Mouse (Mus musculus): ENCODE measurements around the gene Man2b2. TPM values are rescaled to one million over a fixed set of nuclear protein-coding genes. Genes with fewer than 3 reads are reported as not detected.
A peak's percentile ranks its signal among the peaks of the same experiment; 100 is the strongest.
"Not testable (repeated sequence)": the region's sequence is repeated elsewhere in the genome, so short reads cannot be mapped to it uniquely, and the experiment has no call there.

The Man2b2 gene
- polyA plus RNA-seq, 1 experiment from 2014 or later: 17.2 TPM

DNA sequence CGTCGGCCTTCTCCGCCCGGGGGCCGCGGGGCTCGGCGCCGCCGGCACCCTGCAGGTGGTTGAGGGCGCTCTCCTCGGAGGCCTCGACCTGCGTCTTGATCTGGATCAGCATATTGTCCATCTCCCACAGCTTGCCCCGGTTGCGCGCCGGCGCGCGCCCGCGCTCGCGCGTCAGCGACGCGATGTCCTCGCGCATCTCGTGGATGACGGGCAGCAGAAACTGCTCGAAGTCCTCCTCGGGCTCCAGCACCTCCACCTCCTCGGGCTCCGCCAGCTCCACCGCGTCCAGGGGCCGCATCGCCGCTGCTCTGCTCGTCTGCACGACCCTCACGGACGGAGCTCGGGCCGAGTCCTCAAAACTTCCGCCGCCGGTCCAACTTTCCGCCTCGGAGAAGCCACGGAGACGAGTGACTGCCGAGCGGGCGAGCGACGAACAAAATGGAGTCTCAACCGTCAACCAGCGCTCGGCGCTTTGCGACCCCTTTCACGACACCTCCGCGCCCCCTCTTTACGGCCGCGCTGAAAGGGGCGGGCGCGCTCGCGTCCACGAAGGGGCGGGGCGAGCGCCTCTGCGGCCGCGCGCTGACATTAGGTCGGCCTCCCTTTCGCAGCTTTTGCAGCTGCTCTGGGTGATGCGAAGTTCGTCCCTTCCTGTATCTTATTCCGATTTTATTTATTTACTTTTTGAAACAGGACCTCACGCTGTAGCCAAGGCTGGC lies 34.0 kb downstream of the Man2b2 start, which contains the start of gene Mrfap1:
Gene Mrfap1 (minus strand): TSS at position 477 of the 719 bp plus-strand sequence.
- H3K27ac ChIP-seq (replicated peaks): peak within 1 kb of the TSS; percentile 96
- WGBS: under 1% methylated on average over 90 of the region's 90 CpGs
- not testable (repeated sequence) for H3K9me3 ChIP-seq; H3K27me3 ChIP-seq (replicated peaks)
- peak within 1 kb of the TSS; percentile 61 for H3K4me3 ChIP-seq
- H3K4me2 ChIP-seq: peak within 1 kb of the TSS; percentile 70
- peaks cover 13% of the 10 kb centered on the region for H3K4me1 ChIP-seq
- H3K36me3 ChIP-seq: peaks cover 20% of the 10 kb centered on the region
- H3K9ac ChIP-seq: peak within 1 kb of the TSS; percentile 88
- ATAC-seq (ENCODE audit: extremely low read depth, insufficient number of reproducible peaks, low FRiP score, low TSS enrichment): peak; percentile 68

DNA sequence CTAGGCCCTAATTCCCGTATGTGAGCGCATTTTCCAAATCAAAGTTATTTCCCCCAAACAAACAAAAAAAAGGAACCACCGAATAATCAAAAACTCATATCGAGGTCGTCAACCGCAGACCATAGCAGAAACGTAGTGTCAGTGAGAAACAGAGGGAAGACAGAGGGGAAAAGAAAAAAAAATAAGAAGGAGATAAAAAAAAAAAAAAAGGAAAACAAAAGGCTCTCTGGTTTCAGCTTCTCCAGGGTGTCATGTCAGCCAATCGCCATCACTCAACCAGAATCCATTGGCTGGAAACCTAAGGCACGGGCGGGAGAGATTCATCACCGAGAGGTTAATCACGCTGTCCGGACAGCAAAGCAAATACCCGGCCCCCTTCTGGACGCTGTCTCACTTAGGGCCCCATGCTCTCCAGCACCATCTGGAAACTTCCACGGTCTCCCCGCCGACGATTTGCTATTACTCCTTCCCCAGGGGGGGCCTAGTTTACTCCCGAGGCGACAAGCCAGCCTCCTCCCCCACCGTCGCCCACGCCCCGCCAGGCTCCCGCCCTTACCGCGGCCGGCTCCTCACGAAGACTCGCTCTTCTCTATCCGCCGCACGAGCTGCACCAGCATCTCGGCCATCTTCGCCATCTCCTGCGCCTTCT lies 34.7 kb downstream of the Man2b2 start:
- peak overlapping the region; percentile 88 for H3K9ac ChIP-seq
- peak overlapping the region; percentile 61 for H3K4me3 ChIP-seq
- not testable (repeated sequence) for H3K27me3 ChIP-seq (replicated peaks); H3K9me3 ChIP-seq
- ATAC-seq (ENCODE audit: extremely low read depth, insufficient number of reproducible peaks, low FRiP score, low TSS enrichment): peak; percentile 47; the same call in 1 of the 2 replicates
- peaks cover 20% of the 10 kb centered on the region for H3K36me3 ChIP-seq
- H3K4me1 ChIP-seq: peaks cover 13% of the 10 kb centered on the region
- H3K4me2 ChIP-seq: peak overlapping the region; percentile 70
- H3K27ac ChIP-seq (replicated peaks): peak overlapping the region; percentile 96
- WGBS: 2% methylated on average over 35 of the region's 37 CpGs

DNA sequence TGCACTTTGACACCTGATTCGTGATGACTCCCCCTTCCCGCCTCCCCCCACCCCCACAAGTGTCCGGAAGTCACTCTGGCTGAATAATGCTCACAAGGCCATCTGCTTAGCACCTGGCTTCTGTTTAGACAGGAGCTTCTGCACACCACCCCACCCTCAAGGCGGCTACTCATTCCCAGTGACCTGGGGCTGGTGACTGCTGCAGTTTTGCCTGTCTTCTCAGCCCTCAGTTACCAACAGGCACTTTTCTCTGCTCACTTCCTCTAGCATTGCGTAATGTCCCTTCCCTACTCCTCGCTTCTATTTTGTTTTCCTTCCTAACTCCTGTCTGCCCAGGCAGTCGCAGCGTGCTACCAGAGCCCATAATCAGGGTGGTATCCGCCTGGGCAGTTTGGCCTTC lies 38.6 kb downstream of the Man2b2 start:
- Histone ChIP-seq H3K9me3 (no peaks in the 10 kb centered on the region), H3K27ac (replicated peaks) (peak overlapping the region; percentile 48), H3K4me1 (peaks cover 9% of the 10 kb centered on the region), H3K27me3 (replicated peaks) (no peaks in the 10 kb centered on the region; the same call in 1 of the 2 replicates), H3K36me3 (peaks cover 20% of the 10 kb centered on the region), H3K9ac (no peak overlapping the region), H3K4me3 (no peak overlapping the region), H3K4me2 (no peak overlapping the region)
- WGBS: 69% methylated on average over 9 of the region's 9 CpGs
- ATAC-seq (ENCODE audit: extremely low read depth, insufficient number of reproducible peaks, low FRiP score, low TSS enrichment): no peak

DNA sequence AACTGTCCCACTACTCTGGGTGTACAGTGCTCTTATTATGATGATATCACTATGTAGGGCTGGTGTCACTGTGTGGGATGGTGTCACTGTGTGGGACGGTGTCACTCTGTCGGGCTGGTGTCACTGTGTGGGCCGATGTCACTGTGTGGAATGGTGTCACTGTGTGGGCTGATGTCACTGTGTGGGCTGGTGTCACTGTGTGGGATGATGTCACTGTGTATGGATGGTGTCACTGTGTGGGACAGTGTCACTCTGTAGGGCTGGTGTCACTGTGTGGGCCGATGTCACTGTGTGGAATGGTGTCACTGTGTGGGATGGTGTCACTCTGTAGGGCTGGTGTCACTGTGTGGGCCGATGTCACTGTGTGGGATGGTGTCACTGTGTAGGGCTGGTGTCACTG lies 44.4 kb downstream of the Man2b2 start:
- Histone ChIP-seq H3K4me3 (no peak overlapping the region), H3K9me3 (0 out of 2 replicates have a peak, but pooled peaks cover 4% of the 10 kb centered on the region), H3K9ac (no peak overlapping the region), H3K4me2 (no peak overlapping the region), H3K4me1 (no peaks in the 10 kb centered on the region), H3K27me3 (replicated peaks) (no peaks in the 10 kb centered on the region; the same call in 1 of the 2 replicates), H3K36me3 (no peaks in the 10 kb centered on the region), H3K27ac (replicated peaks) (no peak overlapping the region)
- WGBS: 88% methylated on average over 5 of the region's 5 CpGs
- no peak for ATAC-seq (ENCODE audit: extremely low read depth, insufficient number of reproducible peaks, low FRiP score, low TSS enrichment)

DNA sequence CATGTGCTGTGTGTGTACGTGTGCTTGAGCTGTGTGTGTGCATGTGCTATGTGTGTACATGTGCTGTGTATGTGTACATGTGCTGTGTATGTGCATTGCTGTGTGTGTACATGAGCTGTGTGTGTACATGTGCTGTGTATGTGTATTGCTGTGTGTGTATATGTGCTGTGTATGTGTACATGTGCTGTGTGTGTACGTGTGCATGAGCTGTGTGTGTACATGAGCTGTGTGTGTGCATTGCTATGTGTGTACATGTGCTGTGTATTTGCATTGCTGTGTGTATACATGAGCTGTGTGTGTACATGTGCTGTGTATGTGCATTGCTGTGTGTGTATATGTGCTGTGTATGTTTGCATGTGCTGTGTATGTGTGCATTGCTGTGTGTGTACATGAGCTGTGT lies 50.9 kb downstream of the Man2b2 start:
- H3K27ac ChIP-seq (replicated peaks): no peak overlapping the region
- no peaks in the 10 kb centered on the region for H3K27me3 ChIP-seq (replicated peaks)
- no peak overlapping the region for H3K4me3 ChIP-seq
- no peaks in the 10 kb centered on the region for H3K36me3 ChIP-seq
- ATAC-seq (ENCODE audit: extremely low read depth, insufficient number of reproducible peaks, low FRiP score, low TSS enrichment): no peak
- H3K9ac ChIP-seq: no peak overlapping the region
- 65% methylated on average over 2 of the region's 2 CpGs for WGBS
- H3K4me1 ChIP-seq: peaks cover 14% of the 10 kb centered on the region
- H3K9me3 ChIP-seq: peaks cover 13% of the 10 kb centered on the region
- H3K4me2 ChIP-seq: no peak overlapping the region

DNA sequence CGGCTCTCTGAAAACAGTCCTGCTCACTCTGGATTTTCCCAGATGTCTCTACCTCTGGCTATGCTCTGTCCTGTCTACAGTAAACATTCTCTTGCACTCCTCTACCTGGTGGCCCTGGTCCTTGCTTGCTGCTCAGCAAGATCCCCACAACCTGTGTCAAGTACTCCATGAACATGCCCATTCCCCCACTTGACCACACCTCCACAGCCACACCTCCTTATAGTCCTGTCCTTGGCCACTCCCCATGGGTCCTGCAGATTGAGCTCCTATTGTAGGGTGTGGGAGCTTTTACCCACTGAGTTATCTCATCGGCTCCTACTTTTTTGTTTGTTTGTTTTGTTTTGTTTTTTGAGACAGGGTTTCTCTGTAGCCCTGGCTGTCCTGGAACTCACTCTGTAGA lies 51.6 kb downstream of the Man2b2 start:
- Histone ChIP-seq H3K27me3 (replicated peaks) (no peaks in the 10 kb centered on the region), H3K4me3 (no peak overlapping the region), H3K36me3 (no peaks in the 10 kb centered on the region), H3K9me3 (peaks cover 12% of the 10 kb centered on the region), H3K27ac (replicated peaks) (no peak overlapping the region), H3K4me2 (no peak overlapping the region), H3K9ac (no peak overlapping the region), H3K4me1 (peaks cover 14% of the 10 kb centered on the region)
- no peak for ATAC-seq (ENCODE audit: extremely low read depth, insufficient number of reproducible peaks, low FRiP score, low TSS enrichment)
- 83% methylated on average over 1 of the region's 2 CpGs for WGBS

DNA sequence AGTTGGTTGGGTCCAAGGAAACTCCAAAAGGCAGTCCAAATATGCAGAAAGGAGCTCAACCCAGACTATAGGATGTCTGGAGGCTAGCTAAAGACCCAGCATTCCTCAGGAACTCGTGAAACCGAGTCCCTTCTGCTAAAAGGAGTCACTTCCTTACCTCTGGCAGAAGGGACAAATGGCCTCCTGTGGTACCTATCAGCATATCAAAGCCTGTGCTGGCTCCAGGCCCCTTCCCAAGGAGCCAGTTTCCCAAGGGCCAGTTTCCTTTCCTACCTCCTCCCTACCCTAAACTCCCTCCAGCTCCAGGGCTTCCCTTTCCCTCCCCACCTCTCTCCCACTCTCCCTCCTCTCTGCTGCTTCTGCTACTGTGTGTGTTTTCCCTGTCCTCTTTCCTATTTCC lies 53.3 kb downstream of the Man2b2 start:
- Histone ChIP-seq H3K27me3 (replicated peaks) (no peaks in the 10 kb centered on the region), H3K4me3 (no peak overlapping the region), H3K9me3 (peaks cover 12% of the 10 kb centered on the region), H3K4me1 (peaks cover 14% of the 10 kb centered on the region), H3K4me2 (no peak overlapping the region), H3K9ac (no peak overlapping the region), H3K27ac (replicated peaks) (no peak overlapping the region), H3K36me3 (no peaks in the 10 kb centered on the region)
- 7% methylated on average over 2 of the region's 2 CpGs for WGBS
- no peak for ATAC-seq (ENCODE audit: extremely low read depth, insufficient number of reproducible peaks, low FRiP score, low TSS enrichment)

DNA sequence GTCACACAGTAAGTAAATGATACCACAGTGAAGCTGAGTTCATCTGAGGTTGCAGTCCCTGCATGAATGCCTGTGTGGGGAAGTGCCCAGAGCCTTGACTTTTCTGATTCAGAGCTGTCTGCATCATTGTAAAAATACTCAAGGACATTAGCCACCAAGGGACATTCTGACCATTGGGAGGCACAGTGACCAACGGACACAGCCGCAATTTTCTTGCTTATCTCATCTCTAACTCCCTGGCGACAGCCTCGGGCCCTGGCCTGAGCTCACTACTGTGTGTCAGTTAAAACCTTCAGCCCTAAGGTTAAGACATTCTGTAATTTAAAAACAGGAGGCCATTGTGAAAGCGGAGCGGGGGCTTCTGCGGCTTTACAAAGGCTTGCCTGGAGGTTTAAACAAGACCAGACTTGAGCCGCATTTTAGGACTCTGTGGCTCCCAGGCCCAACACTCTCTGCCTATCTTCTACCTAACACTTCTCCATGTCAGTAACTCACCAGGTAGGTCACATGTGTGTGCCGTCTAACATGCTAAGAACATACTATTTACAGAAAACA lies 54.4 kb downstream of the Man2b2 start:
- no peak overlapping the region for H3K9ac ChIP-seq
- H3K4me1 ChIP-seq: peaks cover 14% of the 10 kb centered on the region
- no peak overlapping the region for H3K4me3 ChIP-seq
- H3K27ac ChIP-seq (replicated peaks): peak overlapping the region; percentile 52
- H3K4me2 ChIP-seq: peak overlapping the region; percentile 21
- H3K27me3 ChIP-seq (replicated peaks): no peaks in the 10 kb centered on the region
- H3K36me3 ChIP-seq: no peaks in the 10 kb centered on the region
- WGBS: 14% methylated on average over 9 of the region's 9 CpGs
- no peak for ATAC-seq (ENCODE audit: extremely low read depth, insufficient number of reproducible peaks, low FRiP score, low TSS enrichment)
- peaks cover 12% of the 10 kb centered on the region for H3K9me3 ChIP-seq

DNA sequence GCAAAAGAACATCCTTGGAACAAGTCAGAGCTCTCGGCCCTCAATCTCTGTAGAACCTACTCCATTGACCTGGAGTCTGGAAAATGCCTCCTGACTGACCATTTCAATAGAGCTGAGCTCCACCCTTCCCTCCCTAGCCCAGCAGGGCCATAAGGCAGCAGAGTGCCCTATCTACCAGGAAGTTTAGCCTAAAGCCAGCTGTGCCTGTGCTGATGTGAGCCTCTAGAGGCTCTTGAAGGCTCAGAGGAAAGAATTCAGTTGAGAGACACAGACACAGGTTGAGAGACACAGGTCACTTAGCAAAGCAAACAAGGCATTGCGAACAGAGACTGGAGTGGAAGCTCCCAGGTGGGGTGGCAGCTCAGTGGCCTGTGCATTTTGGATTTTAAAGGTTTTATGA lies 55.1 kb downstream of the Man2b2 start:
- 68% methylated on average over 2 of the region's 2 CpGs for WGBS

DNA sequence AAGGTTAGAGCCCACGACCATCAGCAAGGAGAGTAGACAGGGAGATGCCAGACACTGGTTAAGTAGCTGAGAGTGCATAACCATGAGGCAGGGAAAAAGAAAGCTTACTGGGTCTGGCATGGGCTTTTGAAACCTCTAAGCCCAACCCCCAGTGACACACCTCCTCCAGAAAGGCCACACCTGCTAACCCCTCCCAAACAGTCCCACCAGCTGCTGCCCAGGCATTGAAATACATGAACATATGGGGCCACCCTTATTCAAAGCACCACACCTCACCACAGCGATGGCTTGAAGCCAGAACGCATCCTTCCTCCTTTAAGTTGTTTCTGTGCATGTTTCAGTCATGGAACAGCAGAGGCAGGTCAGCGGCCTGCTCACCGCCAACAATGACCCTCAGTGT lies 57.9 kb downstream of the Man2b2 start:
- H3K4me1 ChIP-seq: peaks cover 14% of the 10 kb centered on the region
- H3K9me3 ChIP-seq: no peaks in the 10 kb centered on the region
- H3K4me3 ChIP-seq: no peak overlapping the region
- no peak overlapping the region for H3K27ac ChIP-seq (replicated peaks)
- H3K4me2 ChIP-seq: no peak overlapping the region
- H3K9ac ChIP-seq: no peak overlapping the region
- peaks cover 4% of the 10 kb centered on the region; the same call in 1 of the 2 replicates for H3K27me3 ChIP-seq (replicated peaks)
- no peak for ATAC-seq (ENCODE audit: extremely low read depth, insufficient number of reproducible peaks, low FRiP score, low TSS enrichment)
- no peaks in the 10 kb centered on the region for H3K36me3 ChIP-seq
- WGBS: 79% methylated on average over 5 of the region's 5 CpGs

More for the DNA sequence above, 55.1 kb downstream of the Man2b2 start:
- Histone ChIP-seq H3K4me1 (peaks cover 14% of the 10 kb centered on the region), H3K27me3 (replicated peaks) (no peaks in the 10 kb centered on the region), H3K27ac (replicated peaks) (no peak overlapping the region), H3K9me3 (peaks cover 6% of the 10 kb centered on the region; the same call in 1 of the 2 replicates), H3K4me2 (no peak overlapping the region), H3K4me3 (no peak overlapping the region), H3K36me3 (no peaks in the 10 kb centered on the region), H3K9ac (no peak overlapping the region)
- no peak for ATAC-seq (ENCODE audit: extremely low read depth, insufficient number of reproducible peaks, low FRiP score, low TSS enrichment)

DNA sequence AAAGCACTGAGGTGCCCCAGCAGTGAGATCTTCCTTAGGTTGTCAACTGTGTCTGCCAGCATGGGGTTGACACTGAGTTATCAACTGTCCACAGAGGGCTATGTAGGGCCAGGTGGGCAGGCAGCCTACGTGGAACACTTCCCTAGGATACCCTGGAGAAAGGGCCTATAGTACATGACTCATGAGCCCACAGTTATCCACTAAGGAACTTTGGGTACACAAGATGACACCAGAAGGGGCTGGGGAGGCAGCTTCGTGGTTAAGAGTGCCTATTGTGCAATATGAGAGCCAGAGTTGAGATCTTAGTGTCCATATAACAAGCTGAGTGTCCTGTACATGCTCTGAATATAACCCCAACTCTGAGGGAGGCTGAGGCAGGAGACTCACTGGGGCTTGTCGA lies 60.9 kb downstream of the Man2b2 start:
- Histone ChIP-seq H3K4me3 (no peak overlapping the region), H3K9ac (no peak overlapping the region), H3K9me3 (no peaks in the 10 kb centered on the region), H3K4me2 (no peak overlapping the region), H3K36me3 (no peaks in the 10 kb centered on the region), H3K4me1 (no peaks in the 10 kb centered on the region), H3K27me3 (replicated peaks) (peaks cover 4% of the 10 kb centered on the region; the same call in 1 of the 2 replicates), H3K27ac (replicated peaks) (no peak overlapping the region)
- WGBS: 56% methylated on average over 3 of the region's 3 CpGs
- ATAC-seq (ENCODE audit: extremely low read depth, insufficient number of reproducible peaks, low FRiP score, low TSS enrichment): no peak

Measured in heart, embryonic 13.5 days (tissue).